Comparison of ENCODE assay signal across 8 mouse cellular contexts in the genomic region with DNA sequence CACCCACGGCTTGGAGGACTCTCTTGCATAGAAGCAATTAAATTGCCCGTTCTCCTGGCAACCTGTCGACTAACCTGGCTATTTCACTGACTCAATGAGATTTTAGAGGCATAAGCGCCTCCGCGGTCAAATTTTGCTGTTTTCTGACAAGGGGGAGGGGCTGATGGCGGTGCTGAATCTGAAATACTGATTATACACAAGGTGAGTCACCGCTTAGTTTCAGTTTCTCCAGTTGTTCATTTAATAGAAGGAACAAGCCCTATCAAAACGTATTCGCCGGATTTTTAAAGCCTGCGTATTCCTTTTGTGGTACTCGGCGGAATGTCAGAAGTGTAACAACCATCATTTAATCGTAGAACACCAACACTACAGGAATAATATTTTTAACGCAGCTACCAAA. TPM values are rescaled to one million over a fixed set of nuclear protein-coding genes. Genes with fewer than 3 reads are reported as not detected.
A peak's percentile ranks its signal among the peaks of the same experiment; 100 is the strongest.
DNase-seq lines count a peak whose midpoint lies in the region; ATAC-seq and TF ChIP-seq lines count a peak whose summit lies in the region.

No protein-coding gene starts in this region.

- TF ChIP-seq POLR2A in cerebellum, adult 2 months (IDR thresholded peaks at IDR 0.05; ENCODE audit: borderline replicate concordance, insufficient read depth, low read length) = no peak
- TF ChIP-seq POLR2A in testis, adult 2 months (IDR thresholded peaks at IDR 0.05; ENCODE audit: control insufficient read depth, low read depth, low read length) = no peak

- ATAC-seq in forebrain, embryonic 14.5 days = no peak
- ATAC-seq in kidney, embryonic 15.5 days (replicated peaks; ENCODE audit: low FRiP score) = no peak
- ATAC-seq in midbrain, embryonic 14.5 days (ENCODE audit: low FRiP score, low TSS enrichment) = no peak

- no peaks in the 10 kb centered on the region for H3K36me3 ChIP-seq in testis, adult 2 months (ENCODE audit: control insufficient read depth, insufficient read depth, low read length)
- H3K36me3 ChIP-seq in forebrain, embryonic 14.5 days (ENCODE audit: control insufficient read depth, insufficient read depth, low read length) = 0 out of 2 replicates have a peak, but pooled peaks cover 3% of the 10 kb centered on the region
- H3K36me3 ChIP-seq in kidney, embryonic 15.5 days = peaks cover 7% of the 10 kb centered on the region
- no peaks in the 10 kb centered on the region for H3K36me3 ChIP-seq in midbrain, embryonic 14.5 days (ENCODE audit: control insufficient read depth, insufficient read depth, low read length)

- peak overlapping the region; percentile 67 for H3K4me2 ChIP-seq in forebrain, embryonic 14.5 days (ENCODE audit: low read length)
- H3K4me2 ChIP-seq in kidney, embryonic 15.5 days = peak overlapping the region; percentile 83
- H3K4me2 ChIP-seq in midbrain, embryonic 14.5 days (ENCODE audit: low read length) = peak overlapping the region; percentile 87

- DNase-seq in cerebellum, adult 2 months = peak; percentile 40 to 42
- DNase-seq in cerebellum, adult 11 months = no peak
- no peak for DNase-seq in testis, postnatal 14 days (ENCODE audit: low spot score)
- peak; percentile 17 for DNase-seq in forebrain, embryonic 14.5 days (ENCODE audit: low spot score)
- DNase-seq in midbrain, embryonic 14.5 days = peak; percentile 44
- DNase-seq in ovary, postnatal 14 days (ENCODE audit: low spot score) = no peak

- no peak for TF ChIP-seq CTCF in cerebellum, adult 2 months (IDR thresholded peaks at IDR 0.05; ENCODE audit: borderline replicate concordance, insufficient read depth, low read depth, low read length)
- TF ChIP-seq CTCF in testis, adult 2 months (IDR thresholded peaks at IDR 0.05; ENCODE audit: control insufficient read depth, insufficient read depth, insufficient replicate concordance, low read depth, low read length) = no peak

- H3K27ac ChIP-seq in cerebellum, adult 2 months (ENCODE audit: insufficient read depth, low read length) = peak overlapping the region; percentile 90; the same call in 1 of the 2 replicates
- peak overlapping the region; percentile 80 for H3K27ac ChIP-seq in testis, adult 2 months (ENCODE audit: control insufficient read depth, insufficient read depth, low read depth, low read length)
- H3K27ac ChIP-seq in forebrain, embryonic 14.5 days (ENCODE audit: low read depth, low read length) = peak overlapping the region; percentile 91
- peak overlapping the region; percentile 87 for H3K27ac ChIP-seq in kidney, embryonic 15.5 days
- peak overlapping the region; percentile 95 for H3K27ac ChIP-seq in midbrain, embryonic 14.5 days (replicated peaks; ENCODE audit: low read depth, low read length)

- H3K27me3 ChIP-seq in cerebellum, adult 2 months (ENCODE audit: control insufficient read depth, insufficient read depth, low read length) = no peaks in the 10 kb centered on the region
- no peaks in the 10 kb centered on the region for H3K27me3 ChIP-seq in testis, adult 2 months (ENCODE audit: control insufficient read depth, insufficient read depth, low read length)
- H3K27me3 ChIP-seq in forebrain, embryonic 14.5 days (replicated peaks; ENCODE audit: control insufficient read depth, insufficient read depth, low read length) = no peaks in the 10 kb centered on the region
- H3K27me3 ChIP-seq in kidney, embryonic 15.5 days = no peaks in the 10 kb centered on the region
- H3K27me3 ChIP-seq in midbrain, embryonic 14.5 days (ENCODE audit: control insufficient read depth, insufficient read depth, low read length) = no peaks in the 10 kb centered on the region

- peaks cover 20% of the 10 kb centered on the region for H3K4me1 ChIP-seq in cerebellum, adult 2 months (ENCODE audit: control insufficient read depth, insufficient read depth, low read length)
- H3K4me1 ChIP-seq in testis, adult 2 months (ENCODE audit: control insufficient read depth, insufficient read depth, low read length) = peaks cover 14% of the 10 kb centered on the region
- H3K4me1 ChIP-seq in forebrain, embryonic 14.5 days (ENCODE audit: control insufficient read depth, insufficient read depth, low read length) = peaks cover 13% of the 10 kb centered on the region
- peaks cover 36% of the 10 kb centered on the region for H3K4me1 ChIP-seq in kidney, embryonic 15.5 days
- peaks cover 17% of the 10 kb centered on the region for H3K4me1 ChIP-seq in midbrain, embryonic 14.5 days (ENCODE audit: control insufficient read depth, insufficient read depth, low read length)

- H3K9me3 ChIP-seq in forebrain, embryonic 14.5 days (replicated peaks; ENCODE audit: control insufficient read depth, low read length) = no peaks in the 10 kb centered on the region
- H3K9me3 ChIP-seq in kidney, embryonic 15.5 days (replicated peaks) = no peaks in the 10 kb centered on the region
- no peaks in the 10 kb centered on the region for H3K9me3 ChIP-seq in midbrain, embryonic 14.5 days (ENCODE audit: control insufficient read depth, low read length)

- peak overlapping the region; percentile 93 for H3K9ac ChIP-seq in forebrain, embryonic 14.5 days (ENCODE audit: low read length)
- peak overlapping the region; percentile 87 for H3K9ac ChIP-seq in kidney, embryonic 15.5 days
- H3K9ac ChIP-seq in midbrain, embryonic 14.5 days (replicated peaks; ENCODE audit: low read length) = peak overlapping the region; percentile 89

- under 1% methylated on average over 16 of the region's 16 CpGs for WGBS in cerebellum, adult 2 months
- 1% methylated on average over 16 of the region's 16 CpGs for WGBS in forebrain, embryonic 14.5 days
- WGBS in kidney, embryonic 15.5 days = under 1% methylated on average over 16 of the region's 16 CpGs
- WGBS in midbrain, embryonic 14.5 days = 1% methylated on average over 16 of the region's 16 CpGs

- H3K4me3 ChIP-seq in cerebellum, adult 2 months (replicated peaks; ENCODE audit: insufficient read depth, low read depth, low read length) = peak overlapping the region; percentile 67
- peak overlapping the region; percentile 90 for H3K4me3 ChIP-seq in testis, adult 2 months (ENCODE audit: control insufficient read depth, low read depth, low read length)
- H3K4me3 ChIP-seq in forebrain, embryonic 14.5 days (ENCODE audit: low read depth, low read length) = peak overlapping the region; percentile 94
- peak overlapping the region; percentile 69 for H3K4me3 ChIP-seq in kidney, embryonic 15.5 days (replicated peaks)
- H3K4me3 ChIP-seq in midbrain, embryonic 14.5 days (replicated peaks; ENCODE audit: low read depth, low read length) = peak overlapping the region; percentile 96

RNA-seq across cellular contexts. Expression of gene N4bp1, which starts 1.0 kb away (rescaled TPM):
- polyA plus RNA-seq in cerebellum, adult 2 months (2012; rRNA removed) = 20.2 and 20.5 TPM in 2 replicates
- 5.0 and 6.7 TPM in 2 replicates for polyA plus RNA-seq in testis, adult 2 months (2012; rRNA removed)
- 8.3 and 9.8 TPM in 2 replicates for polyA plus RNA-seq in forebrain, embryonic 14.5 days (2014; fragmentation: Nextera tagmentation; extraction: Ambion mirVana)
- 10.0 and 10.1 TPM in 2 replicates for polyA plus RNA-seq in kidney, embryonic 15.5 days (2015; fragmentation: Nextera tagmentation; extraction: Ambion mirVana)
- 13.6 and 14.6 TPM in 2 replicates for polyA plus RNA-seq in midbrain, embryonic 14.5 days (2014; fragmentation: Nextera tagmentation; extraction: Ambion mirVana)

Comparison
In these comparisons a context has a peak if more than half of its experiments do, and no peak if none do; other contexts are left out.
1. DNase-seq: peak in cerebellum, adult 2 months (2 of 2), forebrain, embryonic 14.5 days (single experiment) and midbrain, embryonic 14.5 days (single experiment); none in cerebellum, adult 11 months (single experiment), testis, postnatal 14 days (single experiment) and ovary, postnatal 14 days (single experiment).
2. Peak in every context shown above with its lines, with median percentiles within 50 percentile points of each other: H3K27ac ChIP-seq, H3K4me3 ChIP-seq, H3K4me2 ChIP-seq and H3K9ac ChIP-seq.